Mouse (Mus musculus): ENCODE data around the gene Gm44511.
"Not testable (repeated sequence)": the region's sequence is repeated elsewhere in the genome, so short reads cannot be mapped to it uniquely, and the experiment has no call there.

DNA sequence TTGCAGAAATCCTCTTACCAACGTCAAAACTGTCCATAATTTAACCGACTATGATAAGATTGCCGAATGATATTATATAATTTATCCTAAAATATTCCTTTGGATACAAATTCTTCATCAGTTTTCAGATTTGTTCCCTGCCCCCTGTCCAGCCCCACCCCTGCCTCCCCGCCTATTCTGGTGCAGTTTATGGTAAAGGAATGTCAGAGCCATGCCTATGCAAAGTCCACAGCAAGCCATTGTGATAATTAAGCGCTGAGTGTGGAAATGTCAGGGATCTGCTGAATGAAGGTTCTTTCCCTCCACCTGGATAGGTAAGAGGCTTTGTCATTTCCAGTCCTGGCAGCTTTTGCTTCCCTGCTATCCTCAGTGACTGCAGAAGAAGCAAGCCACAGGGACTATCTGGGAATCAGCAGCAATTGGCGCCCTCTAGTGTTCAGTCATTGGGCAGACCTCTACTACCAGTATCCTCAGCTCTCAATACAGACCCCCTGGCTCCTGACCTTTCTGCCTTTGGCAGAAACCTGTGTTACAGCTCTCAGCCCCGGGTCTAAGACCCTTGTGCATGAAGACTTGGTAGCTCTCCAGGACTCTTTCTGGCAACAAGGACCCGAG is 72.4 kb downstream of the Gm44511 start:
- not testable (repeated sequence) for TF ChIP-seq POLR2AphosphoS2 (IDR thresholded peaks at IDR 0.05; ENCODE audit: insufficient read length, low read depth); TCF12 (IDR thresholded peaks at IDR 0.05; ENCODE audit: insufficient read depth, poor library complexity, severe bottlenecking); POLR2A (IDR thresholded peaks at IDR 0.05; ENCODE audit: insufficient read length, low read depth); SRF (IDR thresholded peaks at IDR 0.05; ENCODE audit: control insufficient read depth, insufficient read length, low read depth); MYOD1 (IDR thresholded peaks at IDR 0.05; ENCODE audit: control insufficient read depth in 1 of 3, insufficient read length in 2 of 3, low read depth in 2 of 3); MAX (IDR thresholded peaks at IDR 0.05; ENCODE audit: low read depth); CEBPB (IDR thresholded peaks at IDR 0.05; ENCODE audit: insufficient read depth, poor library complexity, severe bottlenecking); REST (IDR thresholded peaks at IDR 0.05; ENCODE audit: insufficient read depth, insufficient read length); USF1 (IDR thresholded peaks at IDR 0.05; ENCODE audit: low read depth); MYOG (IDR thresholded peaks at IDR 0.05; ENCODE audit: control insufficient read depth in 1 of 3, insufficient read depth in 1 of 3, insufficient read length in 2 of 3, low read depth in 2 of 3)
